Mouse (Mus musculus): Measurements from ENCODE around the gene Scnn1g.

Gene Scnn1g

DNA sequence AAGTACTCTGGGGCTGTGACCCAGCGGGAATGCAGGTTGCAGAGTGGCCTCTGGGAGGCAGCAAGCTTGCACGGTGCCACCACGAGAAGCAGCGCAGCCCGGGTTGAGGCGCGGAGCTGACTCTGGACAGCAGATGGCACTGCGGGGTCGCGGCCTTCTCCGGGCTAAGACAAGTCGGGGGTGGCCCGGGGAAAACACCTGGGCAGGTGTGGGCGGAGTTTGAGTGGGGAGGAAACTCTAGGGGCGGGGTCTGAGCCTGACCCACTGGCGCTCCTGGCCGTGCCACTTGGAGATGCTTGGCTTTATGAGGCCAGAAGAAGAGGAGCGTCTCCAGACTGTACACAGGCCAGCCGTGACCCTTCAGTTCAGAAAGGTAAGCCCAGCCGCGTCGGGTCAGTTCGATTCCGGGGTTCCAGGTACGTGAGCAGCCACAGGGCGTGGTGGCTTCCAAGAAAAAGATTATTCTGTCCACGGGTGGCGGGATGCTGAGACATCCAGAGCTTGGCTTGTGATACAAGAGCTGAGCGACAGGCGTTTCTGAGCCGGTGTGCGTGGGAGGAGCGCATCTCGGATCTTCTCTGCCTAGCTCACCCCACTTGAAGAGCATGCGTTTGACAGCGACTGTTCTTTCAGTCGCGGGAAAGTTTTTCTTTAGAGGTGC lies at the start of gene Scnn1g:
TSS of gene Scnn1g (plus strand) at position 309 of the 661 bp plus-strand sequence.
- peak; percentile 66 for DNase-seq (ENCODE audit: low read depth, low spot score)

- DNase-seq (ENCODE audit: low read depth, low spot score), result no peak
Observed at GRCm38 (mm10) chr7:121685140-121685984, 48.9 kb upstream of the Scnn1g start.

DNA sequence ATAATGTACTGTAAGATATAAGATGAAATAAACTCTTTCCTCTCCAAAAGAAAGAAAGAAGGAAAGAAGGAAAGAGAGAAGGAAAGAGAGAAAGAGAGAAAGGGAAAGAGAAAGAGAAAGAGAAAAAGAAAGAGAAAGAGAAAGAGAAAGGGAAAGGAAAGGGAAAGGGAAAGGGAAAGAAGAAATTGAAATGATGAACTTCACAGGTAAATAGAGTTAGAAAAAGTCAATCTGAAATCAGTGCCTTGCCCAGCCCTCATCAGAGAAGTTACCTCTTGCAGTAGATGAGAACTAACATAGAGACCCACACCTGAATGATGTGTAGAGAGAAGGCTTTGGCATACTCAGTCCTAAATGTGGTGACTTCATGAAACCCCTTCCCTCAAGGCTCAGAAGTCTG lies 44.9 kb upstream of the Scnn1g start:
- DNase-seq (ENCODE audit: low read depth, low spot score), result no peak

DNA sequence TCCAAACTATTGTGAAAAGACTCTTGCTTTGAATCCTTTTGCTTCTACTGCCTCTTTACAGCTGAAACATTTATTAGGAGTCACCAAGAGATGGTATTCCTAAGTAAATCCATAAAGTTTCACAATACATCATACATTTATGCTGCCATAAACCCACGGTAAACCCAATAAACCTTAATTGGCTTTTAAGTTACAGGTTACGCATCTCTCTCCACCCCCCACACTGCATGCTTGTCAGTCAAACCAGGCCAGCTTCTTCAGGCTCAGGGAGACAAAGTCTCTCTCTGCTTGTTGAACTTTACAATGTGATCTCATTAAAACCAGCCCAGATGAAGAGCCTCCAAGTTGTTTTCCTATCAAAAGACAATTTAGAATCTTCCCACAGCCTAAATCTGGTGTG lies 42.5 kb upstream of the Scnn1g start:
- DNase-seq (ENCODE audit: low read depth, low spot score), result no peak

DNA sequence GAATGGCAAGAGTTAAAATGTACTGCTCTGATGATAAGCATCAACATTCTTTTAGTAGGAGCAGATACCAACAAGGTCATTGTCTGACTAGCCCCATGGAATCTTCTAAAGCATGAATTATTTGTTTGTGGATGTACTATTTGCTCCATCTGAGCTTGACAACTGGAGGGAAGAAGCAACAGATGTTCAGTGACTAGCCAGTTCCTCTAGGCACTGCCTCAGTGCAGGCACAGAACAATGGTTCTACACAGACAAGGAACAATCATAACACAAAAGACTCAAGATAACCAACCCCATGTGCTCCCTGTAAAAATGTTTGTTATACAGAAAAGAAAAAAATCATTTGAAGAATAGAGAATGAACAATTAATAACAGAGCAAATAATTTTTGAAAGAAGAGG lies 37.1 kb upstream of the Scnn1g start:
- peak; percentile 68 for DNase-seq (ENCODE audit: low read depth, low spot score)

GRCm38 (mm10) chr7:121697574-121697973 lies 36.7 kb upstream of the Scnn1g start:
- no peak for DNase-seq (ENCODE audit: low read depth, low spot score)

GRCm38 (mm10) chr7:121699218-121699617 lies 35.1 kb upstream of the Scnn1g start:
- DNase-seq (ENCODE audit: low read depth, low spot score), result peak; percentile 31

GRCm38 (mm10) chr7:121700480-121700879 lies 33.8 kb upstream of the Scnn1g start:
- no peak for DNase-seq (ENCODE audit: low read depth, low spot score)

GRCm38 (mm10) chr7:121701983-121702382 lies 32.3 kb upstream of the Scnn1g start:
- DNase-seq (ENCODE audit: low read depth, low spot score), result no peak

GRCm38 (mm10) chr7:121705051-121705450 lies 29.2 kb upstream of the Scnn1g start:
- DNase-seq (ENCODE audit: low read depth, low spot score), result no peak

GRCm38 (mm10) chr7:121706411-121707072 lies 27.7 kb upstream of the Scnn1g start:
- DNase-seq (ENCODE audit: low read depth, low spot score), result no peak

- DNase-seq (ENCODE audit: low read depth, low spot score), result peak; percentile 97
Observed at GRCm38 (mm10) chr7:121707073-121707667, 27.1 kb upstream of the Scnn1g start, which contains the start of gene Usp31. Gene Usp31 (minus strand): TSS chr7:121707253.

- DNase-seq (ENCODE audit: low read depth, low spot score), result no peak
Observed at GRCm38 (mm10) chr7:121711171-121711570, 23.1 kb upstream of the Scnn1g start.

GRCm38 (mm10) chr7:121717031-121717430 lies 17.2 kb upstream of the Scnn1g start:
- peak; percentile 39 for DNase-seq (ENCODE audit: low read depth, low spot score)

- DNase-seq (ENCODE audit: low read depth, low spot score), result no peak
Observed at GRCm38 (mm10) chr7:121730225-121730624, 4.1 kb upstream of the Scnn1g start.

GRCm38 (mm10) chr7:121737511-121738415 lies 3.5 kb downstream of the Scnn1g start:
- DNase-seq (ENCODE audit: low read depth, low spot score), result no peak

- no peak for DNase-seq (ENCODE audit: low read depth, low spot score)
Observed at GRCm38 (mm10) chr7:121750244-121750643, 16.0 kb downstream of the Scnn1g start.

- DNase-seq (ENCODE audit: low read depth, low spot score), result no peak
Observed at GRCm38 (mm10) chr7:121754748-121755147, 20.5 kb downstream of the Scnn1g start.

GRCm38 (mm10) chr7:121763328-121763727 lies 29.0 kb downstream of the Scnn1g start:
- no peak for DNase-seq (ENCODE audit: low read depth, low spot score)

DNA sequence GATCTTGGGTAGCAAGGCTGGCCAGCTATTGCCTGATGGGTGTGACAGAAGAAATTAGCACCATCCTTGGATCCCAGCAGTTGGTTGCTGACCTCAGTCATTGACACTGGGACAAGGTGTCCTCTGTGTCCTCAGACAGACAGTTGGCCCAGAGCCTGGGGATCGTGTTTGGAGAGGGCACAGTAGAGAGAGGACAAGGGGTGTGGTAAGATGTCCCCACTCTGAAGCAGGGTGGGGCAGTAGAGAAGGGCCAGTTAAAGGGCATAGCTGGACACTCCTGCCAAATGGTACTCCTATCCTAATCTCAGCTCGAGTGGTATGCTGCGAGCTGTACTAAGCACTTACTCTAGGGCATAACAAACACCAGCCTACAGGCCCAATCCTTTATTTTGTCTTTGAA lies 33.6 kb downstream of the Scnn1g start:
- no peak for DNase-seq (ENCODE audit: low read depth, low spot score)

GRCm38 (mm10) chr7:121768983-121769382 lies 34.7 kb downstream of the Scnn1g start:
- DNase-seq (ENCODE audit: low read depth, low spot score), result no peak

Measured in telencephalon, adult 2 months (tissue).